Mouse (Mus musculus) lung, adult 2 months (tissue): ENCODE results near the gene Ildr1.

Source experiments
- CTCF ChIP-seq: fragments of 200-500 bp; IDR thresholded peaks from 2 replicates; pipeline ENCODE4 v1.5.1; 2011; ENCODE audit warnings: mild to moderate bottlenecking, low read length, control low read depth; ENCODE audit not compliant: insufficient read depth
- POLR2A ChIP-seq: fragments of 200-500 bp; IDR thresholded peaks from 2 replicates; pipeline ENCODE4 v1.6.1; 2011; ENCODE audit warnings: low read depth, mild to moderate bottlenecking, control low read depth, low read length, borderline replicate concordance; ENCODE audit errors: extremely low read depth

GRCm38 (mm10) chr16:36723880-36724443 is 30.2 kb downstream of the Ildr1 start:
- TF ChIP-seq CTCF (no peak), POLR2A (no peak)
